Mouse (Mus musculus): ENCODE measurements at regions not wholly inside any gene's neighbourhood (a gene's known extent, or its start where the extent isn't known, plus 50 kb on each side); places are given as distances from the start of the nearest gene placed in this dataset.
A peak's percentile ranks its signal among the peaks of the same experiment; 100 is the strongest.

GRCm38 (mm10) chr8:86360283-86360682, 220.2 kb downstream of the Abcc12 start:
- no peak for DNase-seq (ENCODE audit: low spot score in 2 of 2)

- no peak for DNase-seq (ENCODE audit: low spot score in 2 of 2)
Measured at GRCm38 (mm10) chr8:86359518-86359917, 221.0 kb downstream of the Abcc12 start.

- no peak for DNase-seq (ENCODE audit: low spot score in 2 of 2)
Measured at GRCm38 (mm10) chr8:86353816-86354215, 226.7 kb downstream of the Abcc12 start.

- DNase-seq (ENCODE audit: low spot score in 2 of 2), result no peak
Measured at GRCm38 (mm10) chr8:86351545-86352190, 228.8 kb downstream of the Abcc12 start.

- no peak for DNase-seq (ENCODE audit: low spot score in 2 of 2)
Measured at GRCm38 (mm10) chr8:86350128-86350527, 230.4 kb downstream of the Abcc12 start.

GRCm38 (mm10) chr8:86342016-86342684, 238.3 kb downstream of the Abcc12 start:
- no peak for DNase-seq (ENCODE audit: low spot score in 2 of 2)

- no peak for DNase-seq (ENCODE audit: low spot score in 2 of 2)
Measured at GRCm38 (mm10) chr8:86338574-86339264, 241.8 kb downstream of the Abcc12 start.

GRCm38 (mm10) chr8:86331383-86331782, 249.1 kb downstream of the Abcc12 start:
- DNase-seq (ENCODE audit: low spot score in 2 of 2), result no peak

- DNase-seq (ENCODE audit: low spot score in 2 of 2), result peak; percentile 70 to 84
Measured at GRCm38 (mm10) chr8:86328626-86329025, 251.9 kb downstream of the Abcc12 start.

GRCm38 (mm10) chr8:86327982-86328381, 252.5 kb downstream of the Abcc12 start:
- DNase-seq (ENCODE audit: low spot score in 2 of 2), result no peak

GRCm38 (mm10) chr8:86325040-86325439, 255.4 kb downstream of the Abcc12 start:
- no peak for DNase-seq (ENCODE audit: low spot score in 2 of 2)

GRCm38 (mm10) chr8:86324542-86324941, 255.9 kb downstream of the Abcc12 start:
- DNase-seq (ENCODE audit: low spot score in 2 of 2), result peak in 1 of 2 experiments; percentile 26

- no peak for DNase-seq (ENCODE audit: low spot score in 2 of 2)
Measured at GRCm38 (mm10) chr8:86323823-86324222, 256.7 kb downstream of the Abcc12 start.

- no peak for DNase-seq (ENCODE audit: low spot score in 2 of 2)
Measured at GRCm38 (mm10) chr8:86322494-86322893, 258.0 kb downstream of the Abcc12 start.

- DNase-seq (ENCODE audit: low spot score in 2 of 2), result no peak
Measured at GRCm38 (mm10) chr8:86320938-86321337, 259.5 kb downstream of the Abcc12 start.

- no peak for DNase-seq (ENCODE audit: low spot score in 2 of 2)
Measured at GRCm38 (mm10) chr8:86318531-86318930, 262.0 kb downstream of the Abcc12 start.

GRCm38 (mm10) chr8:86316236-86316635, 264.2 kb downstream of the Abcc12 start:
- DNase-seq (ENCODE audit: low spot score in 2 of 2), result no peak

- no peak for DNase-seq (ENCODE audit: low spot score in 2 of 2)
Measured at GRCm38 (mm10) chr8:86309460-86309859, 271.0 kb downstream of the Abcc12 start.

GRCm38 (mm10) chr8:86307339-86307738, 273.1 kb downstream of the Abcc12 start:
- no peak for DNase-seq (ENCODE audit: low spot score in 2 of 2)

- no peak for DNase-seq (ENCODE audit: low spot score in 2 of 2)
Measured at GRCm38 (mm10) chr8:86301885-86302509, 278.5 kb downstream of the Abcc12 start.

GRCm38 (mm10) chr8:86288713-86289384, 291.6 kb downstream of the Abcc12 start:
- DNase-seq (ENCODE audit: low spot score in 2 of 2), result no peak
